ENCODE assay signal across 8 mouse cellular contexts in genomic region chr4:138325466-138326076, GRCm38 (mm10). TPM values are rescaled to one million over a fixed set of nuclear protein-coding genes. Genes with fewer than 3 reads are reported as not detected.
A peak's percentile ranks its signal among the peaks of the same experiment; 100 is the strongest.
DNase-seq lines count a peak whose midpoint lies in the region; ATAC-seq and TF ChIP-seq lines count a peak whose summit lies in the region.

No protein-coding gene starts in this region.

- H3K9ac ChIP-seq in lung, postnatal 0 days (replicated peaks; ENCODE audit: low read depth) = peak overlapping the region; percentile 100

- peak; percentile 83 for ATAC-seq in frontal cortex, adult (ENCODE audit: low TSS enrichment)
- peak; percentile 95 for ATAC-seq in lung, postnatal 0 days

- no peak for TF ChIP-seq CTCF in lung, postnatal 0 days (IDR thresholded peaks at IDR 0.05)

- H3K4me3 ChIP-seq in hindbrain, embryonic 10.5 days = peak overlapping the region; percentile 77
- peak overlapping the region; percentile 98 for H3K4me3 ChIP-seq in lung, postnatal 0 days (ENCODE audit: low read depth, low read length)

- DNase-seq in Muller cell, postnatal 12 days (ENCODE audit: inconsistent ontology term) = peak; percentile 98
- DNase-seq in cerebellum, adult 9-10 months = peak; percentile 97
- DNase-seq in hindbrain, embryonic 10.5 days (ENCODE audit: low spot score) = peak; percentile 91
- peak; percentile 91 to 95 for DNase-seq in layer of hippocampus, postnatal 10 days (ENCODE audit: low spot score in 2 of 2)
- peak; percentile 99 for DNase-seq in lung, postnatal 0 days (ENCODE audit: low spot score)
- peak; percentile 95 for DNase-seq in ovary, postnatal 14 days (ENCODE audit: low spot score)
- peak; percentile 79 to 83 for DNase-seq in thymus, postnatal 10 days (ENCODE audit: low spot score in 2 of 2)

- peak; percentile 94 for TF ChIP-seq EP300 in lung, postnatal 0 days (IDR thresholded peaks at IDR 0.05)

- peak overlapping the region; percentile 64 for H3K4me2 ChIP-seq in lung, postnatal 0 days (replicated peaks; ENCODE audit: low read depth, low read length)

- peaks cover 63% of the 10 kb centered on the region for H3K4me1 ChIP-seq in hindbrain, embryonic 10.5 days (replicated peaks)
- H3K4me1 ChIP-seq in lung, postnatal 0 days (ENCODE audit: insufficient read depth, low read depth, low read length) = no peaks in the 10 kb centered on the region; the same call in 1 of the 2 replicates

- 0 out of 2 replicates have a peak, but pooled peaks cover 2% of the 10 kb centered on the region for H3K27me3 ChIP-seq in hindbrain, embryonic 10.5 days (ENCODE audit: insufficient read depth, poor library complexity, severe bottlenecking)
- H3K27me3 ChIP-seq in lung, postnatal 0 days (replicated peaks; ENCODE audit: insufficient read depth, low read length) = no peaks in the 10 kb centered on the region

- H3K9me3 ChIP-seq in hindbrain, embryonic 10.5 days = no peaks in the 10 kb centered on the region
- no peaks in the 10 kb centered on the region for H3K9me3 ChIP-seq in lung, postnatal 0 days (ENCODE audit: low read length)

- H3K27ac ChIP-seq in hindbrain, embryonic 10.5 days = peak overlapping the region; percentile 94
- H3K27ac ChIP-seq in lung, postnatal 0 days (ENCODE audit: low read length) = peak overlapping the region; percentile 100

- 1% methylated on average over 45 of the region's 45 CpGs for WGBS in hindbrain, embryonic 10.5 days
- WGBS in lung, postnatal 0 days = under 1% methylated on average over 37 of the region's 45 CpGs

- H3K36me3 ChIP-seq in hindbrain, embryonic 10.5 days = peaks cover 3% of the 10 kb centered on the region; the same call in 1 of the 2 replicates
- H3K36me3 ChIP-seq in lung, postnatal 0 days (ENCODE audit: insufficient read depth, low read length) = no peaks in the 10 kb centered on the region

RNA-seq across cellular contexts. Expression of gene Pink1, which starts 0.5 kb away (rescaled TPM):
- 35.0 and 52.2 TPM in 2 replicates for polyA plus RNA-seq in hindbrain, embryonic 10.5 days (2016; fragmentation: Nextera tagmentation; extraction: Ambion mirVana)
- 100 to 1,000 TPM; 128 to 131 TPM for total RNA-seq in layer of hippocampus, postnatal 10 days (2021)
- polyA plus RNA-seq in lung, postnatal 0 days (2015; fragmentation: Nextera tagmentation; extraction: Ambion mirVana) = 129 and 144 TPM in 2 replicates

RNA-seq across cellular contexts. Expression of gene Ddost, which starts 21.0 kb away (rescaled TPM):
- 274 and 292 TPM in 2 replicates for polyA plus RNA-seq in hindbrain, embryonic 10.5 days (2016; fragmentation: Nextera tagmentation; extraction: Ambion mirVana)
- 100 to 1,000 TPM; 106 to 108 TPM for total RNA-seq in layer of hippocampus, postnatal 10 days (2021)
- polyA plus RNA-seq in lung, postnatal 0 days (2015; fragmentation: Nextera tagmentation; extraction: Ambion mirVana) = 184 and 195 TPM in 2 replicates

RNA-seq across cellular contexts. Expression of gene Cda, which starts 42.2 kb away (rescaled TPM):
- 2.2 and 4.1 TPM in 2 replicates for polyA plus RNA-seq in hindbrain, embryonic 10.5 days (2016; fragmentation: Nextera tagmentation; extraction: Ambion mirVana)
- total RNA-seq in layer of hippocampus, postnatal 10 days (2021) = 1 to 10 TPM; 2.1 to 2.3 TPM
- polyA plus RNA-seq in lung, postnatal 0 days (2015; fragmentation: Nextera tagmentation; extraction: Ambion mirVana) = 15.6 and 16.0 TPM in 2 replicates

Comparison
In these comparisons a context has a peak if more than half of its experiments do, and no peak if none do; other contexts are left out.
1. Peak in every context shown above with its lines: DNase-seq, ATAC-seq, H3K4me3 ChIP-seq and H3K27ac ChIP-seq.